Mouse (Mus musculus) liver, adult 2 months (tissue): ENCODE data around the gene H2-M10.6.

Source experiments
- CTCF ChIP-seq: fragments of 200-500 bp; IDR thresholded peaks from 2 replicates; pipeline ENCODE4 v1.5.1; 2011; ENCODE audit warnings: low read depth, low read length, control low read depth
- POLR2A ChIP-seq: fragments of 200-500 bp; IDR thresholded peaks from 2 replicates; pipeline ENCODE4 v1.6.1; 2011; ENCODE audit warnings: low read length, control low read depth; ENCODE audit not compliant: insufficient read depth; ENCODE audit errors: extremely low read depth

- TF ChIP-seq CTCF (no peak), POLR2A (no peak)
These were observed 31.7 kb downstream of the H2-M10.6 start for GRCm38 (mm10) chr17:36843696-36844095.
